Mouse (Mus musculus) natural killer cell, adult 2 months (primary cell): ENCODE data around the gene Rnf151.
A peak's percentile ranks its signal among the peaks of the same experiment; 100 is the strongest.
"Not testable (repeated sequence)": the region's sequence is repeated elsewhere in the genome, so short reads cannot be mapped to it uniquely, and the experiment has no call there.

Experiments
- DNase-seq, 2 experiments: peaks; one replicate each; pipeline ENCODE4 v3.0.0; 2022; ENCODE audit warnings: low spot score in 2 of 2

Gene Rnf151

DNA sequence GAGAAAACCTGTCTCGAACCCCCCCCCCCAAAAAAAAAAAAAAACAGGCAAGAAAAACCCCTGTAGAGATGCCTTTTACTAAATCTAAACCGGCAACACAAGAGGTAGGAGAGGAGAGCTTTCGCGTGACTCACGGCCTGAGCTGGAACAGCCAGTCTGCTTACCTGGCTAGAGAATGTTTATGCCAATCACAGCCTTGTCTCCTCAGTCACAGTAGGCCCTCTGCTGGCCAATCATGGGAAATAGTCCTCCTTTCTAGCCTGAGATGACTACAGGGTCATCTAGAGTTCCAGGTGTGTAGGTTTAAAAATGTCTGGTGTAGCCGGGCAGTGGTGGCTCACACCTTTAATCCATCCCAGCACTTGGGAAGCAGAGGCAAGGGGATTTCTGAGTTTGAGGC is 50.4 kb downstream of the Rnf151 start:
- peak; percentile 62 to 70 for DNase-seq

DNA sequence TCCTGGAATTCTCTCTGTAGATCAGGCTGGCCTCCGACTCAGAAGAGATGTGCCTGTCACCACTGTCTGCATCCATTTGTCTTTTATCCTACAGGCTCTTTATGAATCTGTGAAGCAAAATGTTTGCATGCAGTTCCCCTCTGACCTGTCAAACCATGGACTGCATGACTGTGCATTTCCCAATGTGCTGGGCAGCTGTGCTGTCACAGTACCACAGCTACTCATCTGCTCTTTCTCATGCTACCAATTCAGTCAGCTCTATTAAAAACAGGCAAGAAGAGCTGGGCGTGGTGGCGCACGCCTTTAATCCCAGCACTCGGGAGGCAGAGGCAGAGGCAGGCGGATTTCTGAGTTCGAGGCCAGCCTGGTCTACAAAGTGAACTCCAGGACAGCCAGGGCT is 50.9 kb downstream of the Rnf151 start:
- DNase-seq = not testable (repeated sequence)
